Mouse (Mus musculus): Measurements from ENCODE around the gene Tmf1. TPM values are rescaled to one million over a fixed set of nuclear protein-coding genes. Genes with fewer than 3 reads are reported as not detected.

Gene Tmf1
- polyA plus RNA-seq, 1 experiment from 2014 or later = 42.7 TPM

- Histone ChIP-seq H3K4me2 (ENCODE audit: low read length) (no peak overlapping the region), H3K9me3 (ENCODE audit: control insufficient read depth, low read length) (no peaks in the 10 kb centered on the region), H3K27me3 (ENCODE audit: control insufficient read depth, insufficient read depth, low read length) (no peaks in the 10 kb centered on the region), H3K36me3 (ENCODE audit: control insufficient read depth, insufficient read depth, low read length) (no peaks in the 10 kb centered on the region), H3K27ac (replicated peaks; ENCODE audit: low read depth, low read length) (no peak overlapping the region), H3K4me3 (replicated peaks; ENCODE audit: low read depth, low read length) (no peak overlapping the region), H3K4me1 (ENCODE audit: control insufficient read depth, insufficient read depth, low read length) (0 out of 2 replicates have a peak, but pooled peaks cover 11% of the 10 kb centered on the region), H3K9ac (replicated peaks; ENCODE audit: low read length) (no peak overlapping the region)
- no peak for DNase-seq
- 85% methylated on average over 8 of the region's 8 CpGs for WGBS
- no peak for ATAC-seq (ENCODE audit: low FRiP score, low TSS enrichment)
Measured at GRCm38 (mm10) chr6:97106106-97106505, 72.8 kb downstream of the Tmf1 start.

GRCm38 (mm10) chr6:97104264-97104852 is 74.6 kb downstream of the Tmf1 start:
- 0 out of 2 replicates have a peak, but pooled peaks cover 11% of the 10 kb centered on the region for H3K4me1 ChIP-seq (ENCODE audit: control insufficient read depth, insufficient read depth, low read length)
- no peak overlapping the region for H3K27ac ChIP-seq (replicated peaks; ENCODE audit: low read depth, low read length)
- no peak overlapping the region for H3K9ac ChIP-seq (replicated peaks; ENCODE audit: low read length)

More at GRCm38 (mm10) chr6:97104264-97104852, 74.6 kb downstream of the Tmf1 start:
- Histone ChIP-seq H3K36me3 (ENCODE audit: control insufficient read depth, insufficient read depth, low read length) (no peaks in the 10 kb centered on the region), H3K4me3 (replicated peaks; ENCODE audit: low read depth, low read length) (no peak overlapping the region), H3K4me2 (ENCODE audit: low read length) (no peak overlapping the region), H3K9me3 (ENCODE audit: control insufficient read depth, low read length) (no peaks in the 10 kb centered on the region), H3K27me3 (ENCODE audit: control insufficient read depth, insufficient read depth, low read length) (no peaks in the 10 kb centered on the region)
- 82% methylated on average over 7 of the region's 7 CpGs for WGBS
- ATAC-seq (ENCODE audit: low FRiP score, low TSS enrichment) (no peak), DNase-seq (peak; percentile 22)

Other genes starting within 250 kb of the Tmf1 start
- gene Fam19a4, start 118.7 kb downstream of the Tmf1 start, polyA plus RNA-seq (2014; fragmentation: Nextera tagmentation; extraction: Ambion mirVana) = 5.7 and 8.0 TPM in 2 replicates
- 5.2 and 9.1 TPM in 2 replicates for gene Eogt, start 29.9 kb downstream of the Tmf1 start, polyA plus RNA-seq (2014; fragmentation: Nextera tagmentation; extraction: Ambion mirVana)
- 97.7 and 98.5 TPM in 2 replicates for gene Uba3, start 26.5 kb upstream of the Tmf1 start, polyA plus RNA-seq (2014; fragmentation: Nextera tagmentation; extraction: Ambion mirVana)
- 70.7 and 113 TPM in 2 replicates for gene Arl6ip5, start 31.6 kb upstream of the Tmf1 start, polyA plus RNA-seq (2014; fragmentation: Nextera tagmentation; extraction: Ambion mirVana)
- not detected in 2 replicates for gene Lmod3, start 73.6 kb upstream of the Tmf1 start, polyA plus RNA-seq (2014; fragmentation: Nextera tagmentation; extraction: Ambion mirVana)

All from midbrain, embryonic 14.5 days (tissue).